Mouse (Mus musculus) spleen, postnatal 4 days (tissue): ENCODE measurements around the gene Tmod4.

Experiments
- DNase-seq, 2 experiments: peaks; one replicate each; pipeline ENCODE4 v3.0.0; 2022; ENCODE audit warnings: low spot score in 2 of 2

Tmod4 gene

DNA sequence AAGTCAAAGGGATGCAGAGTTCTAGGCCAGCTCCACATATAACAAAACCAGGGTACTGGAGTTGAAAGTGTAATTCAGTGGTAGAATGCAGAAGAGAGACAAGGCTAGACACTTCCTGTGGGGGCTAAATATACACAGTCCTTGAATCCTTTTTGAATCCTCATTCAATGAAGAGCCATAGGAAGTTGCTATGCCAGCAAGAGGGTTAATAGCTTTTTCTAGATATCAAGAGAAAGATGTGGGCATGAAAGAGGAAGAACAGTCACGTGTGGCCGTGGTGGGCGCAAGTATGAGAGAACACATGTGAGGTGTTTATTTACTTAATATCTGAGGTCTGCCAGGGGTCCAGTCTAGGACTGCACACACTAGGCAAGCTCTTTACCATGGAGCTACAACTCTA, 12.1 kb downstream of the Tmod4 start:
- peak in 1 of 2 experiments; percentile 57 for DNase-seq

- DNase-seq, result peak in 1 of 2 experiments; percentile 67
Observed at GRCm38 (mm10) chr3:95139586-95140288, 15.5 kb downstream of the Tmod4 start.

DNA sequence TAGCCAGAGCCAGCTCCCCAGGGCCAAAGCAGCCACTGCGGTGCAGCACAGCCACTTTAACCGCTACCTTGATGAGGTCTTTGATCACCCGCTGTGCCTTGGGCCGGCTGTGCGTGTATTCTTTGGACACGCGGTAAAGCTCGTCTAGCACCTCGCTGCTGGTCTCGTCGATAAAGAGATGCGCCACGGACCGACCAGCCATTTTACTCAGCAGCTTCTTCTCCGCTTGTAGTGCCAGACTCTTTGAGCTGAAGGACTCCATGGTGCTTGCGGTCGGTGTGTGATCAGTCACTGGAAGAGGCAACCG, 16.0 kb downstream of the Tmod4 start:
- DNase-seq, result no peak

GRCm38 (mm10) chr3:95140795-95141194, 16.5 kb downstream of the Tmod4 start:
- DNase-seq, result no peak

- peak; percentile 48 to 74 for DNase-seq
Observed at GRCm38 (mm10) chr3:95141474-95141873, 17.2 kb downstream of the Tmod4 start.

GRCm38 (mm10) chr3:95141952-95142616, 17.8 kb downstream of the Tmod4 start, which contains the start of gene Tnfaip8l2:
Gene Tnfaip8l2, minus strand, starts transcription at chr3:95142360.
- peak; percentile 73 to 82 for DNase-seq

DNA sequence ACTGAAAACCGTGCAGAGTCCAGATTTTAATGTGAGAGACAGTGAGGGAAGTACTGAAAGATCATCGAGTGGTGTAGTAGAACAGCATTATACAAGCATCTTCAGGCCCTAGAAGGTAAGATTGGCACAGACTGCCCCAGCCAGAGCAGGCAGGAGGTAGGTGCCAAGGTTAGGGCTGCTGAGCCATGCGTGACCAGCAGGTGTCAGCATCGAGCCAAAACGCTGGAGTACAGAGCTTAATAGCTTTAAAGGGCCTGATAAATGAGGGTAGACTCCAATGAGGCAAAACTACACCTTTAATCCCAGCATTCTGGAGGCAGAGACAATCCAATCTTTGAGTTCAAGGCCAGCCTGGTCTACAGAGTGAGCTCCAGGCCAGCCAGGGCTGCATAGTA, 18.3 kb downstream of the Tmod4 start:
- DNase-seq, result peak; percentile 89 to 97

GRCm38 (mm10) chr3:95147924-95148323, 23.6 kb downstream of the Tmod4 start:
- DNase-seq, result no peak

- DNase-seq, result peak; percentile 68 to 85
Observed at GRCm38 (mm10) chr3:95153874-95154273, 29.6 kb downstream of the Tmod4 start.

DNA sequence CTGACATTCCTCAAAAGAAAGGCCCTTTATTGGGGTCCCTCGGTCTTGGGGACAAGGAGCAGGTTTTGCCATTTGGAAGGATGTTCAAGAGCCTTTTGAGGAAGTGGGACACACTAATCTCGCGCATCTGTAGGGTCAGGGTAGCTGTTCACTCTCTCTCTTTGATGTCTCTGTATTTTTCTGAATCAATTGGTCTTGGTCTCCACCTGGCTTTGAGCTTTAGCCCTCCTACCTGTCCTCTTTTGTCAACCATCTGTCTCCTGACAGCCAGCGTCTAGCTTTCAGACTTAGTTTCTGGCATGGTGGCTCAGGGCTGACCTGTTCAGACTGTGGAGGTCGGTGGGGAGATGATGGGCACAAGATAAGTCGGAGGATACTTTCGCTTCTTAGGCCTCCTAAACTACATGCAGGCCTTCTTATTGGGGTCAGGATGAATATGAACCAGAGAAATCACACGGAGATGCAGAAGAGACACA, 35.3 kb downstream of the Tmod4 start:
- no peak for DNase-seq

GRCm38 (mm10) chr3:95159987-95160963, 36.0 kb downstream of the Tmod4 start, which contains the start of gene Sema6c:
Gene Sema6c, plus strand, starts transcription at chr3:95160457.
- peak; percentile 86 to 93 for DNase-seq

DNA sequence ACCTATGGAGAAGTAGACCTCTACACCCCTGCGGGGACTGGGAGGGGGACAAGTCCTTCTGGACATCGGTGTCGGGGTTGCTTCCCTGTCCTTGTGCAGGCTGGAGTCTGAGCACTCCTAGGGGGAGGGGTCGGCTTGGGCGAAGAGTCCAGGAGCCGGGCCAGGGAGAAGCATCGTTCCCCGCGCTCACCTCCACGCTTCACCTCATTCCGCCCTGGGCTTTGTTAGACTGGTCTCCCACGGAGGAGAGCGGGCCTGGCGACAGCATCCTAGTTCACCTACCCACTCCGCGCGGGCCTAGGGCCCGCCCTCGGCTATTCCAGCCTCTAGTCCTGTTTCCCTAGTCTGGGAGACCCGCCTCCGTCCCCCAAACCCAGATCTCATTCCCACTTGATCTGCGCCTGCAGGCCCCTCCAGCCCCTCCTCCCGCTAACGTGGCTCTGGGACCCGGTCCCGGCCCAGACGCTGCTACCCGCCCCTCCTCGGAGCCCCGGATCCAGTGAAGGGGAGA, 36.8 kb downstream of the Tmod4 start:
- DNase-seq, result no peak

DNA sequence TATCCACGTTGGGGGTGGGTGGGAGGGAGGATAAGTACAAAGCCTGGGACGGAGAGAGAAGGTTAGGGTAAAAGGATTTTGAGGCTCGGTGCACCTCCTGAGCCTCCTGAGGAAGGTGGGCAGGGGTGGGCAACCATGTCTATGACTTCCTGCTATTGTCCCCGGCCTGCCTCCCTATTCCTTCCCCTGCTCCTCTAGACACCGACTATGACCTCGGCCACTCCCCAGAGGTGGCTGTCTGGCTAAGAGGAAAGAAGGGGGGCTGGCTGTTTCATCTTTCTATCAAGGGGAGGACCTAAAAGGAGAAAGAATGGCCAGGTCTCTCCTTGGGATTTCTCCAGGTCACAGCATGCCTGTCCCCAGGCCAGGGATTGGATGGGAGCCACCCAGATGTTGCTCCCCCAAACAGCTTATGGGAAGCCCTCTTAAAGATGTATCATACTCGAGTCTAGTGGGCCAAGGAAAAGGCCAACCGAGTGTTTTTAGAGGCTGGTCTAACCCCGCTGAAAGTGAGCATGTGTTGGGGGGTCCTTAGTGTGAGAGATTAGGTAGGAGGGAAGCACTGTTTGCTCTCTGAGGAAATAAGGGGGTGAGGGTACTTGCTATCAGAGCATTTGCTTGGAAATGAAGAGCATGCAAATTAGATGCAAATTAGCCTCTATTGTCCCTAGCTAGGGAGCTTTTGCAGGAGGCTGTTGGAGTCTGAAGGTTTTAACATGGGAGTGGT, 37.5 kb downstream of the Tmod4 start:
- no peak for DNase-seq

DNA sequence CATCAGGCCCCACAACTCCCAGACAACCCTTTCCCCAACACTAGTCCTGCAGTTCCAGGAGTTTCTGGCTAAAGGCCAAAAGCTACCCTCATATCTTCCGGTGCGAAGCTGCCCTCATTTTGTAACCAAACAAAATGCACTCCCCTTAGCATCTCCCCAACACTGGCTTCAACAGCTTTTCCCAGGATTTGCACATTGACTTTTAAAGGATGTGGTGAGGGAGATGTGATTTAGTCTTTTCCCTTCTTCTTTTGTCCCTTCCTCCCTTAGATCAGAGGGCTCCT, 38.0 kb downstream of the Tmod4 start:
- DNase-seq, result no peak

- no peak for DNase-seq
Observed at GRCm38 (mm10) chr3:95163419-95164255, 39.4 kb downstream of the Tmod4 start.

- DNase-seq, result no peak
Observed at GRCm38 (mm10) chr3:95164256-95164550, 39.9 kb downstream of the Tmod4 start.

- DNase-seq, result no peak
Observed at GRCm38 (mm10) chr3:95164840-95165239, 40.6 kb downstream of the Tmod4 start.

DNA sequence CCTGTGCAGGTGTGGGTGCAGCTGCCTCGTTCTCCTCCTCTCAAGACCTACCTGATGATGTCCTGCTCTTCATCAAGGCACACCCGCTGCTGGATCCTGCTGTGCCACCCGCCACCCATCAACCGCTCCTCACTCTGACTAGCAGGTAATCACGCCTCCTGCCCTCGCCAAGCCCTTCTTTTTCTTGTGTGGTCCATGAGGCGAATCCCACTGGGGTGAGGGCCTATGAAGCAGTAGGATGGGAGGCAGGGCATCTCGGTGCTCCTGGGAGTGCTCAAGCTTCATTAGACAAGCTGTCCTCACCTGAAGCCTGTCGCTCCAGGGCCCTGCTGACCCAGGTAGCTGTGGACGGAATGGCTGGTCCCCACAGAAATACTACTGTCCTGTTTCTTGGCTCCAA, 45.7 kb downstream of the Tmod4 start:
- no peak for DNase-seq

DNA sequence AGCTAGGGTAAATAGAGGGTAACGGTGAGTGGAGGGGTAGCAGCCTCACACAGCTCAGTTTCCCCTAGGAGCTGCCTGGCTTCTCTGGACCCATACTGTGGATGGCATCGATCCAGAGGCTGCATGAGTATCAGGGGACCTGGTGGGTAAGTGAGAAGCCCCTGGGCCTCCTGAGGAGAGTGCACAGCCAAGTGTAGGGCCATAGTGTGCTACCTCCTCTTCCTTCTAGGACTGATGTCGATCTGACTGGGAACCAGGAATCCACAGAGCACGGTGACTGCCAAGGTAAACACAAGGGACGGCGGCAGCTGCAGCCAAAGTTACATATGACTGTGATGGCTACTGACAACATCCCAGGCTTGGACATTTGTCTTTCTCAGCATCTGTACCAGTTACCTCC, 46.8 kb downstream of the Tmod4 start:
- no peak for DNase-seq

DNA sequence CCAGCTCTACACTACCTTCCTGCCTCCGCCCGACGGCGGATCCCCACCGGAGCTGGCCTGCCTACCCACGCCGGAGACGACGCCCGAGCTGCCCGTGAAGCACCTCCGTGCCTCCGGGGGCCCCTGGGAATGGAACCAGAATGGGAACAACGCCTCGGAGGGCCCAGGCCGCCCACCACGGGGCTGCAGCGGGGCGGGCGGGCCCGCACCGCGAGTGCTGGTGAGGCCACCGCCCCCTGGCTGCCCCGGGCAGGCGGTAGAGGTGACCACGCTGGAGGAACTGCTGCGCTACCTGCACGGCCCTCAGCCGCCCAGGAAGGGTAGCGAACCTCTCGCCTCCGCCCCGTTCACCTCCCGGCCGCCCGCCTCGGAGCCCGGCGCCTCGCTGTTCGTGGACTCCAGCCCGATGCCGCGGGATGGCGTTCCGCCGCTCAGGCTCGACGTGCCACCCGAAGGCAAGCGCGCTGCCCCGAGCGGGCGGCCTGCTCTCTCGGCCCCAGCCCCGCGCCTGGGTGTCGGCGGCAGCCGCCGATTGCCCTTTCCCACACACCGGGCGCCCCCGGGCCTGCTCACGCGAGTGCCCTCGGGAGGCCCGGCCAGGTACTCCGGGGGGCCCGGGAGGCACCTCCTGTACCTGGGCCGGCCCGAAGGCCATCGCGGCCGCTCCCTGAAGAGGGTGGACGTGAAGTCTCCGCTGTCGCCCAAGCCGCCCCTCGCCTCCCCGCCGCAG, 48.4 kb downstream of the Tmod4 start:
- DNase-seq, result peak in 1 of 2 experiments; percentile 70
